Mouse (Mus musculus): Measurements from ENCODE around the gene Sema4f. TPM values are rescaled to one million over a fixed set of nuclear protein-coding genes. Genes with fewer than 3 reads are reported as not detected.

Sema4f gene
- polyA plus RNA-seq, 1 experiment from 2014 or later = 10.8 TPM

Other genes starting within 250 kb of the Sema4f start
- 94.6 and 99.0 TPM in 2 replicates for gene Pole4, start 234.4 kb downstream of the Sema4f start, polyA plus RNA-seq (2016; fragmentation: Nextera tagmentation; extraction: Ambion mirVana)
- gene Hk2, start 165.3 kb downstream of the Sema4f start, polyA plus RNA-seq (2016; fragmentation: Nextera tagmentation; extraction: Ambion mirVana) = 9.5 and 11.8 TPM in 2 replicates
- 0.20 and 1.1 TPM in 2 replicates for gene M1ap, start 7.1 kb upstream of the Sema4f start, polyA plus RNA-seq (2016; fragmentation: Nextera tagmentation; extraction: Ambion mirVana)
- gene Dok1, start 93.7 kb upstream of the Sema4f start, polyA plus RNA-seq (2016; fragmentation: Nextera tagmentation; extraction: Ambion mirVana) = 8.5 and 10.3 TPM in 2 replicates
- gene Loxl3, start 94.4 kb upstream of the Sema4f start, polyA plus RNA-seq (2016; fragmentation: Nextera tagmentation; extraction: Ambion mirVana) = 16.8 and 19.2 TPM in 2 replicates
- gene Aup1, start 114.8 kb upstream of the Sema4f start, polyA plus RNA-seq (2016; fragmentation: Nextera tagmentation; extraction: Ambion mirVana) = 149 and 158 TPM in 2 replicates
- gene Htra2, start 115.5 kb upstream of the Sema4f start, polyA plus RNA-seq (2016; fragmentation: Nextera tagmentation; extraction: Ambion mirVana) = 59.9 and 63.4 TPM in 2 replicates
- gene Dqx1, start 118.1 kb upstream of the Sema4f start, polyA plus RNA-seq (2016; fragmentation: Nextera tagmentation; extraction: Ambion mirVana) = 0.76 and 1.2 TPM in 2 replicates
- 4.4 and 6.0 TPM in 2 replicates for gene Tlx2, start 130.5 kb upstream of the Sema4f start, polyA plus RNA-seq (2016; fragmentation: Nextera tagmentation; extraction: Ambion mirVana)
- gene Pcgf1, start 138.1 kb upstream of the Sema4f start, polyA plus RNA-seq (2016; fragmentation: Nextera tagmentation; extraction: Ambion mirVana) = 39.1 and 39.5 TPM in 2 replicates
- gene Lbx2, start 146.6 kb upstream of the Sema4f start, polyA plus RNA-seq (2016; fragmentation: Nextera tagmentation; extraction: Ambion mirVana) = 0.69 TPM in 1 of 2 replicates, not detected in the other
- 3.3 and 3.9 TPM in 2 replicates for gene Ccdc142, start 161.8 kb upstream of the Sema4f start, polyA plus RNA-seq (2016; fragmentation: Nextera tagmentation; extraction: Ambion mirVana)
- gene Gm42688, start 161.8 kb upstream of the Sema4f start, polyA plus RNA-seq (2016; fragmentation: Nextera tagmentation; extraction: Ambion mirVana) = 3.6 and 5.0 TPM in 2 replicates
- gene Mrpl53, start 169.3 kb upstream of the Sema4f start, polyA plus RNA-seq (2016; fragmentation: Nextera tagmentation; extraction: Ambion mirVana) = 110 and 124 TPM in 2 replicates
- 42.6 TPM in 2 replicates for gene Mogs, start 175.7 kb upstream of the Sema4f start, polyA plus RNA-seq (2016; fragmentation: Nextera tagmentation; extraction: Ambion mirVana)
- 206 and 212 TPM in 2 replicates for gene Wbp1, start 181.8 kb upstream of the Sema4f start, polyA plus RNA-seq (2016; fragmentation: Nextera tagmentation; extraction: Ambion mirVana)
- 19.6 and 19.9 TPM in 2 replicates for gene Ino80b, start 185.7 kb upstream of the Sema4f start, polyA plus RNA-seq (2016; fragmentation: Nextera tagmentation; extraction: Ambion mirVana)
- 40.7 and 42.6 TPM in 2 replicates for gene Rtkn, start 195.7 kb upstream of the Sema4f start, polyA plus RNA-seq (2016; fragmentation: Nextera tagmentation; extraction: Ambion mirVana)
- 11.2 and 11.5 TPM in 2 replicates for gene Wdr54, start 216.6 kb upstream of the Sema4f start, polyA plus RNA-seq (2016; fragmentation: Nextera tagmentation; extraction: Ambion mirVana)
- 4.4 and 5.2 TPM in 2 replicates for gene 1700003E16Rik, start 216.6 kb upstream of the Sema4f start, polyA plus RNA-seq (2016; fragmentation: Nextera tagmentation; extraction: Ambion mirVana)
- gene Dctn1, start 226.2 kb upstream of the Sema4f start, polyA plus RNA-seq (2016; fragmentation: Nextera tagmentation; extraction: Ambion mirVana) = 158 and 168 TPM in 2 replicates

Data from hindbrain, embryonic 12.5 days (tissue).